Mouse (Mus musculus): ENCODE results near the gene Gm45844. TPM values are rescaled to one million over a fixed set of nuclear protein-coding genes. Genes with fewer than 3 reads are reported as not detected.
"Not testable (repeated sequence)": the region's sequence is repeated elsewhere in the genome, so short reads cannot be mapped to it uniquely, and the experiment has no call there.

Gene Gm45844
- total RNA-seq (2022): 1 to 10 TPM in 3 of 4 experiments, under 1 TPM in 1; 0.90 to 1.8 (median 1.2) TPM

DNA sequence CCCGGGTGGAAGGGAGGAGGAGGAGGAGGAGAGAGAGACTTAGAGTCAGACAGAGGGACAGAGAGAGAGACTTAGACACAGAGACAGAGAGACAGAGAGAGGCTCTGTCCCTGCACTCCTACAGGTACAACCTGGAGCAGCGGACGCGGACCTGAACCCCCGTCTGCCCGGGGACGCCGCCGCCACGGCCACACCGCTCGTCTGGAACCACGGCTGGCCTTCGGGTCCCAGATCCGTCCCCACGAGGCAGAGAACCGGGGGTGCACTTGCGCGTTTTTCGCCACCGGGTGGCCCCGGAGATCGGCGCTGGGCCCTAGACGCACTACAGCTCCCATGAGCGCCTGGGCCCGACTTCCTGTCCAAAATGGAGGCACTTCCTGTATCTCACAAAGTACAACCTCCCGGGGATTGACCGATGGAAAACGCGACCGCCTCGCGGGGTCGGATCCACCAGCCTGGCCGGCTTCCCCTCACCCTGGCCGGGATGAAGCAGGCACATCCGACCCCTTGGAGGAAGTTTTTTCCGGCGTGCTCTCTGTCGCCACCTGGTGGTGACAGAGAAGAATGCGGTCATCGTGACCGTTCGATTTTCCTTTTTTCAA lies at the start of gene Gm45844:
Gene Gm45844, minus strand, starts transcription at position 324 of the 602 bp plus-strand sequence.
- DNase-seq (ENCODE audit: low spot score): peak; percentile 86

DNA sequence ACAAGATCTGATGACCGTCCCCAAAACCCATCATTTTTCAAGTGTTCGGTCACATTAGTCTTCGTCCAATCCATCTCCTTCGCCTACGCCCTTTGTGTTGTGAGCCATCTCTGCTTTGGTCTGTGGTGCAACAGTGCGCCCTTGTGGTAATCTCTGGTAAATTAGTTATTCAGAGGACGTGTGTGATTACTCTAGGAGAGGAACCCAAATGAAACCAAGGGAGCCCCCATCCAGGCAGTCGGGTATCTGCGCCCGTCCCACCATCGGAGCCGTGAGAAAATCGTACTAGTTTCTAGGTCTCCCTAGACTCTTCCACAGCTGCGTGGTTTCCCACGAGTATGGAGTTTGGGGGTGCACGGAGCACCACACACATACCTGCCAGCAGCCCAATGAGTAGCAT lies 17.5 kb upstream of the Gm45844 start:
- peak; percentile 58 for DNase-seq (ENCODE audit: low spot score)

DNA sequence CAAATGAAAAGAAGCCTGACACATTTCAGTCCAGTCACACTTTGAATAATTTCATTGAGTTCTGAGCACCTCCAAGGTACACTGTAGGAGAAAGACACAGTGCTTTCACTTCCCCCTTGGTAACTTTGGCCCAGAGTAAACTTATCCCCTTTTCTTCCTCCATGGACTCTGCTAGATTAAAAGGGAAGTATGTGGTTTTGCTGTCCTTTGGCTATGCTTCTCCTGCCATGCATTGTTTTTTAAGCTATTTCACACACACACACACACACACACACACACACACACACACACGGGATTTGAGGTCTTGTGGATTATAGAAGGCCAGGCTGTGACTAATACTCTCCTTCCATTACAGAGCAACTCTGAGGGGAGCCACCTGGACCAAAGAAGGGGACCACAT lies 3.3 kb upstream of the Gm45844 start:
- DNase-seq (ENCODE audit: low spot score): peak; percentile 26

DNA sequence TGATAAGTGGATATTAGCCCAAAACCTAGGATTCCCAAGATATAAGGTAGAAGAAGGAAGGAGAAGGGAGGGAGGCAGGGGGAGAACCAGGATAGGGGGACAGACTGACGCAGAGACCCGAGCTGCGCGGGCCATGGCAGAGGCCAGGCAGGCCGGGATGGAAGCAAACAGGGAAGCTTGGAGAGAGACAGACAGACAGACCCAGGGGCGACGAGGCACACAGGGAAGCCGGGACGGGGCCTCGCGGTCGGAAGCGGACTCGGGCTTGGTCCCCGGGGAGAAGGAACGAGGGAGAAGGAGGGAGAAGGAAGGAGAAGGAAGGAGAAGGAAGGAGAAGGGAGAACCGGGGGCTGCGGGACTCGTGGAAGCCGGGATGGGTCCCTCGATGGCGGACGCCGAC lies 533 bp downstream of the Gm45844 start:
- DNase-seq (ENCODE audit: low spot score): not testable (repeated sequence)

- not testable (repeated sequence) for DNase-seq (ENCODE audit: low spot score)
These were observed 30.9 kb downstream of the Gm45844 start, which contains the start of gene Vmn2r29 for GRCm38 (mm10) chr7:7247228-7247627. Vmn2r29 (minus strand) TSS chr7:7247328.

DNA sequence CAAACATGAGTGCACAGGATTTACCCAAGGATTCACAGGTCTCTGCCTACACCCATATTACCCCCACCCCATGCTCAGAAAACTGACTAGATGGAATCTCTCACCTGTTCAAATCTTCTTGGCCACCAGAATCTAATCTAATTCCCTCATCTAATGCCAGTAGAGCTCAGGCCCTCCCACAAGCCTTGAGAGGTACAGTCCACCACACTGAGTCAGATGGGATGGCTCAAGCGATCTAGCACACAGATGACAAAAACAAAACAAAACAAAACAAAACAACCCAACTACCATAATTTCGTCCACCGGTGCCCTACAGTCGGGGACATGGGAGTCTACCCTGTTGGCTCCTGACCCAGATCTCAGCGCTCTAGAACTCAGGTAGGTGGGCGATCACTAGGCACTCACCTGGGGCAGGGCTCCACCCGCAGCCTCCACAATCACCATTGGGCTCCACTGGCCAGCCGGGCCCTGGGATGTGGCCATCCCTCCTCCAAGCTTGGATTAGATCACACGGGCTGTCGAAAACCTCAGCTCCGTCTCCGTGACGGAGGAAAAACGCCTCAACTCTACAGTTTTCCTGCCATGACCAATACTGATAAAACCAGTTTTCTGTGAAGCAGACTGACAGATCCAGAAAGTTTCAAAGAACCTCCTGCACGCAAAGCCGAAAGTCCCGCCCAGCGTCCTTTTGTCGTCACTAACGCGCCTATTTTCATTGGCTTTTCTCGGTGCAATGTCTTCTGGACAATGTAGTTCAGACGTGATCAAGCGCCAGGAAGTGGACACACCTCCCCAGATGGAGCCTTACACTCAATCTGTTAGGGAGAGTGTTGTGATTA lies 68.6 kb downstream of the Gm45844 start, which contains the start of gene Zfp772:
Gene Zfp772, minus strand, starts transcription at position 686 of the 839 bp plus-strand sequence.
- peak; percentile 69 for DNase-seq (ENCODE audit: low spot score)

DNA sequence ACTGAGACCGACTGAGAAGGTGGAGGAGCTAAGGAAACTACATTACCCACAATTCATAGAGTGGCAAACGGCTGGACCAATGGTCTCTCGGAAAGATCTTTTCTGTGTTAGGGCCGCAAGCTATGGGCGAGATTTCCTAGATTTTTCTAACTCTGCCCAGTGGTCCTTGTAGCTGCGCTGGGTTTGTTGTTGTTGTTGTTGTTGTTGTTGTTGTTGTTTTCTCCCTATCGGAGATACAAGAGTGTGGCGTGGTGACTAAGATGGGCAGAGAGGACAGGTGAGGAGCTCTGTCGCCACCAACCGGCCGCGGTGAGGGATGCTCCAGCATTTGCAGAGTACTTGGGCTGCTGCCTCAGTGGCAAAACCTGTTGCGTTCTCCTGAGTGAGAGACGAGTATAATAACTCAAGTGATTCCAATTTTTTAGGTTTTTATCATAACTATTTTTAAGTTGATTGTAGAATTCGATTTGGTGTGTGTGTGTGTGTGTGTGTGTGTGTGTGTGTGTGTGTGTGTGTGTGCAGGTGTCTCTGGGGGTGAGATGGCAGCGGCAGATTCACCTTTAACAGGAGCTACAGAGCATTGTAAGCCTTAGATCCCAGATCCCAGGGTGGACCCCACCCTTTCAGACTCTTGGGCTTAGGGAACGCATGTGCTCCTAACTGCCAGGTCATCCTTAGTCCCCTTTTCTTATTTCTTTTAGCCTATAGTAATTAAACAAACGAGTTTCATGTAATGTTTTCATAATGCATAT lies 89.7 kb downstream of the Gm45844 start:
- DNase-seq (ENCODE audit: low spot score): peak; percentile 45

- DNase-seq (ENCODE audit: low spot score): no peak
These were observed 90.5 kb downstream of the Gm45844 start for GRCm38 (mm10) chr7:7187417-7188190.

DNA sequence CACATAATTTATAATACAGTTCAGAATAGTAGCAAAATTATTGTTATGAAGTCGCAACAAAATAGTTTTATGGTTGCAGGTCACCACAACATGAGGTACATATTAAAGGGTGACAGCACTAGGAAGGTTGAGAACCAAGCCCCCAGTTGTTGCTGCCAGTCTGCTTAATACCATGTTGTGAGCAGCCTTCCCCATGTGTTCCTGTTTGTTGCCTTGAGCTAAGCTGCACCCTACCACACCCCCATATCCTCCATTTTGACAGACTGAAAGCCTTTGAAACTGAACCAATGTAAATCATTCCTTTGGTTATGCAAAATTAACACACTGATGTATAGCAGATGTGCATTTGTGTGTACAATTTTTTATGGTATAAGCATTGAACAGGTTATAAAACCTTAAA lies 92.2 kb downstream of the Gm45844 start:
- DNase-seq (ENCODE audit: low spot score): no peak

GRCm38 (mm10) chr7:7171227-7172147 lies 106.6 kb downstream of the Gm45844 start, which contains the start of gene Zfp418:
Zfp418 (plus strand) TSS chr7:7171330.
- peak; percentile 76 for DNase-seq (ENCODE audit: low spot score)

Small RNA genes lying within 50 kb of the gene (microRNA-seq; reads per million reads assigned to microRNA genes)
- 2.2 reads per million for gene Mir5620

Other genes with a start within 250 kb of the Gm45844 start
- 1 to 10 TPM; 3.2 to 4.4 (median 3.8) TPM for gene Zfp954, start 156.8 kb downstream of the Gm45844 start, total RNA-seq (2022)
- gene Zfp773, start 141.5 kb downstream of the Gm45844 start, total RNA-seq (2022): under 1 TPM; 0.27 to 0.43 (median 0.34) TPM
- 1 to 10 TPM; 2.1 to 2.6 (median 2.3) TPM for gene Zfp418, start 107.0 kb downstream of the Gm45844 start, total RNA-seq (2022)
- 1 to 10 TPM; 1.3 to 1.8 (median 1.4) TPM for gene Zfp772, start 68.3 kb downstream of the Gm45844 start, total RNA-seq (2022)
- under 1 TPM in 1 of 4 experiments, not detected in 3; 0.24 TPM for gene Vmn2r29, start 31.0 kb downstream of the Gm45844 start, total RNA-seq (2022)
- gene Clcn4, start 22.6 kb upstream of the Gm45844 start, total RNA-seq (2022): 10 to 100 TPM; 49.4 to 54.8 (median 52.3) TPM
- not detected for gene Vmn2r30, start 59.3 kb upstream of the Gm45844 start, total RNA-seq (2022)
- not detected for gene Gm45783, start 96.3 kb upstream of the Gm45844 start, total RNA-seq (2022)
- not detected for gene Vmn2r31, start 121.4 kb upstream of the Gm45844 start, total RNA-seq (2022)
- gene Vmn2r32, start 201.7 kb upstream of the Gm45844 start, total RNA-seq (2022): not detected